In genomic region chr2:32847468-32847821, GRCm38 (mm10) we compare ENCODE assay signal across 8 mouse cellular contexts. TPM values are rescaled to one million over a fixed set of nuclear protein-coding genes. Genes with fewer than 3 reads are reported as not detected.
DNase-seq lines count a peak whose midpoint lies in the region; ATAC-seq and TF ChIP-seq lines count a peak whose summit lies in the region.

No protein-coding gene starts in this region.

- peaks cover 13% of the 10 kb centered on the region for H3K27me3 ChIP-seq in embryonic facial prominence, embryonic 15.5 days
- peaks cover 26% of the 10 kb centered on the region for H3K27me3 ChIP-seq in limb, embryonic 10.5 days (ENCODE audit: low read depth, poor library complexity, severe bottlenecking)
- H3K27me3 ChIP-seq in neural tube, embryonic 14.5 days (ENCODE audit: control insufficient read depth, insufficient read depth, low read length): no peaks in the 10 kb centered on the region

- peak overlapping the region; percentile 51 for H3K4me3 ChIP-seq in layer of hippocampus, adult 2 months
- peak overlapping the region; percentile 78 for H3K4me3 ChIP-seq in embryonic facial prominence, embryonic 15.5 days (replicated peaks)
- peak overlapping the region; percentile 88 for H3K4me3 ChIP-seq in limb, embryonic 10.5 days
- H3K4me3 ChIP-seq in neural tube, embryonic 14.5 days (ENCODE audit: low read depth, low read length): peak overlapping the region; percentile 86

- H3K9me3 ChIP-seq in embryonic facial prominence, embryonic 15.5 days (replicated peaks): no peaks in the 10 kb centered on the region
- H3K9me3 ChIP-seq in limb, embryonic 10.5 days (replicated peaks): no peaks in the 10 kb centered on the region
- no peaks in the 10 kb centered on the region for H3K9me3 ChIP-seq in neural tube, embryonic 14.5 days (ENCODE audit: control insufficient read depth, low read length)

- peak; percentile 22; the same call in 1 of the 2 replicates for TF ChIP-seq CTCF in layer of hippocampus, adult 2 months (conservative IDR thresholded peaks at IDR 0.05)

- WGBS in embryonic facial prominence, embryonic 15.5 days: 37% methylated on average over 6 of the region's 6 CpGs
- 52% methylated on average over 6 of the region's 6 CpGs for WGBS in limb, embryonic 10.5 days
- 47% methylated on average over 6 of the region's 6 CpGs for WGBS in neural tube, embryonic 14.5 days

- H3K36me3 ChIP-seq in embryonic facial prominence, embryonic 15.5 days: no peaks in the 10 kb centered on the region
- H3K36me3 ChIP-seq in limb, embryonic 10.5 days: no peaks in the 10 kb centered on the region
- H3K36me3 ChIP-seq in neural tube, embryonic 14.5 days (ENCODE audit: control insufficient read depth, insufficient read depth, low read length): no peaks in the 10 kb centered on the region

- DNase-seq in layer of hippocampus, adult 2 months (ENCODE audit: low spot score in 2 of 2): no peak
- DNase-seq in layer of hippocampus, postnatal 10 days (ENCODE audit: low spot score in 2 of 2): no peak
- DNase-seq in limb, embryonic 10.5 days (ENCODE audit: low spot score): no peak
- DNase-seq in c-Kit-positive CD71-positive TER-119-positive erythroid progenitor cells, embryonic 14.5 days (ENCODE audit: low spot score): no peak
- DNase-seq in thymus, postnatal 0 days (ENCODE audit: low spot score): no peak
- DNase-seq in urinary bladder, postnatal 25 days (ENCODE audit: low spot score): no peak

- peak overlapping the region; percentile 77 for H3K27ac ChIP-seq in layer of hippocampus, adult 2 months
- no peak overlapping the region for H3K27ac ChIP-seq in embryonic facial prominence, embryonic 15.5 days (replicated peaks)
- 0 out of 2 replicates have a peak overlapping the region, but pooled peaks have one; percentile 85 for H3K27ac ChIP-seq in limb, embryonic 10.5 days
- no peak overlapping the region for H3K27ac ChIP-seq in neural tube, embryonic 14.5 days (ENCODE audit: low read depth, low read length)

- ATAC-seq in embryonic facial prominence, embryonic 15.5 days (ENCODE audit: insufficient number of reproducible peaks, low FRiP score, low TSS enrichment, low read depth): no peak
- ATAC-seq in neural tube, embryonic 14.5 days (ENCODE audit: low read depth): peak; percentile 23

- H3K4me2 ChIP-seq in embryonic facial prominence, embryonic 15.5 days (replicated peaks): peak overlapping the region; percentile 84
- H3K4me2 ChIP-seq in neural tube, embryonic 14.5 days (ENCODE audit: low read depth, low read length): peak overlapping the region; percentile 40

- H3K4me1 ChIP-seq in embryonic facial prominence, embryonic 15.5 days: peaks cover 16% of the 10 kb centered on the region; the same call in 1 of the 2 replicates
- peaks cover 22% of the 10 kb centered on the region for H3K4me1 ChIP-seq in limb, embryonic 10.5 days
- H3K4me1 ChIP-seq in neural tube, embryonic 14.5 days (ENCODE audit: control insufficient read depth, insufficient read depth, low read length): peaks cover 6% of the 10 kb centered on the region; the same call in 1 of the 2 replicates

- no peak overlapping the region for H3K9ac ChIP-seq in embryonic facial prominence, embryonic 15.5 days
- H3K9ac ChIP-seq in neural tube, embryonic 14.5 days (replicated peaks; ENCODE audit: low read depth, low read length): peak overlapping the region; percentile 92; the same call in 1 of the 2 replicates

RNA-seq across cellular contexts. Expression of gene Stxbp1, which starts 0.4 kb away (rescaled TPM):
- total RNA-seq in layer of hippocampus, adult 2 months (2021): 100 to 1,000 TPM; 550 to 603 TPM
- total RNA-seq in layer of hippocampus, postnatal 10 days (2021): 100 to 1,000 TPM; 525 to 547 TPM
- polyA plus RNA-seq in embryonic facial prominence, embryonic 15.5 days (2015; fragmentation: Nextera tagmentation; extraction: Ambion mirVana): 21.5 and 22.3 TPM in 2 replicates
- polyA plus RNA-seq in limb, embryonic 10.5 days (2016; fragmentation: Nextera tagmentation; extraction: Ambion mirVana): 10.9 and 12.9 TPM in 2 replicates
- polyA plus RNA-seq in neural tube, embryonic 14.5 days (2014; fragmentation: Nextera tagmentation; extraction: Ambion mirVana): 290 and 312 TPM in 2 replicates
- polyA plus RNA-seq in thymus, postnatal 0 days (2015; fragmentation: Nextera tagmentation; extraction: Ambion mirVana): 6.0 and 7.0 TPM in 2 replicates

RNA-seq across cellular contexts. Expression of gene Fam129b, which starts 28.5 kb away (rescaled TPM):
- 10 to 100 TPM; 14.5 to 14.9 TPM for total RNA-seq in layer of hippocampus, adult 2 months (2021)
- 10 to 100 TPM; 22.6 to 26.3 TPM for total RNA-seq in layer of hippocampus, postnatal 10 days (2021)
- 103 and 111 TPM in 2 replicates for polyA plus RNA-seq in embryonic facial prominence, embryonic 15.5 days (2015; fragmentation: Nextera tagmentation; extraction: Ambion mirVana)
- polyA plus RNA-seq in limb, embryonic 10.5 days (2016; fragmentation: Nextera tagmentation; extraction: Ambion mirVana): 40.9 and 47.9 TPM in 2 replicates
- polyA plus RNA-seq in neural tube, embryonic 14.5 days (2014; fragmentation: Nextera tagmentation; extraction: Ambion mirVana): 11.8 and 18.3 TPM in 2 replicates
- 10.9 and 12.4 TPM in 2 replicates for polyA plus RNA-seq in thymus, postnatal 0 days (2015; fragmentation: Nextera tagmentation; extraction: Ambion mirVana)

Comparison
In these comparisons a context has a peak if more than half of its experiments do, and no peak if none do; other contexts are left out.
1. H3K27ac ChIP-seq: peak in layer of hippocampus, adult 2 months (single experiment) and limb, embryonic 10.5 days (single experiment); none in embryonic facial prominence, embryonic 15.5 days (single experiment) and neural tube, embryonic 14.5 days (single experiment).
2. RNA of gene Stxbp1, which starts 0.4 kb away (polyA plus RNA-seq): 290 to 312 TPM in neural tube, embryonic 14.5 days; 21.5 to 22.3 TPM in embryonic facial prominence, embryonic 15.5 days, 10.9 to 12.9 TPM in limb, embryonic 10.5 days and 6.0 to 7.0 TPM in thymus, postnatal 0 days; every median in the first group is over 10 times any median in the second.
3. Peak in every context shown above with its lines, with median percentiles within 50 percentile points of each other: H3K4me3 ChIP-seq.